Mouse (Mus musculus): ENCODE results near the gene Rhoa. TPM values are rescaled to one million over a fixed set of nuclear protein-coding genes. Genes with fewer than 3 reads are reported as not detected.
"Not testable (repeated sequence)": the region's sequence is repeated elsewhere in the genome, so short reads cannot be mapped to it uniquely, and the experiment has no call there.

Gene Rhoa
- total and polyA plus RNA-seq, 3 experiments: 110 to 234 (median 216) TPM

GRCm38 (mm10) chr9:108263690-108264190 lies 42.2 kb upstream of the Rhoa start, which contains the start of gene Dag1:
Dag1 (minus strand) TSS chr9:108263958.
- WGBS: under 1% methylated on average over 71 of the region's 71 CpGs

DNA sequence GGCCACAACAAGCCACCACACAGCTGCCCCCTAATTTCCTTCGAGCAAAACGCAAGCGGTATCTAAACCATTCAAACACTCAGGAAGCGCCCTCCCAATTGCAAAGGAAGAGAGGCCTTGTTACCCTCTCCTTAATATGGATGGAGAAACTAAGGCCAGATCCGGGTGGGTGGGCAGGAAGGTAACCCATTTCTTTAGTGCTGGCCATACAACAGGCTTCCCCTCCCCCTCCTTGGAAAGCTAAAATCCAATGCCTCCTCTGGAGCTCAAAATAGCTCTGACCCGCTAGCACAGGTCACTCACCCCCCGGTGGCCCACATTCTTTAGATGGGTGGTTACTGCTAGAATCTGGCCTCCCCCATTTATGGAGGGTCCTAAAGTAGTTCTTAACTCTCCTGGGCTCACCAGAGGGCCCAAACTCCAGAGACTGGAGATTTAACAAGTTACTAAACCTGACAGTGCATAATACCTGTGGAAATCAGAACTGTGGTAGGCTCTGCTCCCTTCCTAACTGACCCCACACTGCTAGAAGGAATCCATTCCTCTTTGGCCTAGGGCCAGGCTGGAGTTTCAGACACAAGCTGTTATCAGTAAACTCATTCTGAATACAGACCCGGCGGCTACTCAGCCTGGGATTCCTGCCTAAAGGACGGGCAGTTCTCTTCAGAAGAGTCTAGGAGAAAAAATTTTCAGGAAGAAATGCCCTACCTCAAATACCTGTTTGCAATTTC lies 41.6 kb upstream of the Rhoa start:
- peak; percentile 65 to 77 for DNase-seq
- Histone ChIP-seq H3K79me2 (replicated peaks; ENCODE audit: control insufficient read depth, insufficient read depth, low read length) (peaks cover 5% of the 10 kb centered on the region), H3K27me3 (ENCODE audit: control insufficient read depth, insufficient read depth, low read length) (no peaks in the 10 kb centered on the region), H3K4me3 (peak overlapping the region; percentile 92), H3K36me3 (ENCODE audit: control insufficient read depth, insufficient read depth, low read length) (peaks cover 15% of the 10 kb centered on the region), H3K27ac (peak overlapping the region; percentile 96), H3K4me1 (ENCODE audit: control insufficient read depth, insufficient read depth, low read length) (peaks cover 18% of the 10 kb centered on the region), H3K9ac (ENCODE audit: low read depth, low read length) (peak overlapping the region; percentile 76)
- 0 out of 2 replicates have a peak, but pooled peaks have one; percentile 14 for TF ChIP-seq EP300 (IDR thresholded peaks at IDR 0.05; ENCODE audit: insufficient read depth, low read depth, low read length)
- TF ChIP-seq POLR2A (IDR thresholded peaks at IDR 0.05; ENCODE audit: insufficient read depth, low read depth, low read length): no peak
- TF ChIP-seq CTCF (IDR thresholded peaks at IDR 0.05): no peak
- WGBS: 5% methylated on average over 10 of the region's 10 CpGs
- intact Hi-C loops (cut with DNase I): loop anchor here (5.0 kb wide), 2 partner anchors 42 to 62 kb away; no protein-coding TSS in a partner anchor

More at GRCm38 (mm10) chr9:108263690-108264190, 42.2 kb upstream of the Rhoa start, which contains the start of gene Dag1:
- H3K27me3 ChIP-seq (ENCODE audit: control insufficient read depth, insufficient read depth, low read length): no peaks in the 10 kb centered on the region
- peaks cover 18% of the 10 kb centered on the region for H3K4me1 ChIP-seq (ENCODE audit: control insufficient read depth, insufficient read depth, low read length)
- TF ChIP-seq EP300 (IDR thresholded peaks at IDR 0.05; ENCODE audit: insufficient read depth, low read depth, low read length): no peak
- peak; percentile 90 for TF ChIP-seq POLR2A (IDR thresholded peaks at IDR 0.05; ENCODE audit: insufficient read depth, low read depth, low read length)
- H3K27ac ChIP-seq: peak within 1 kb of the TSS; percentile 96
- peak within 1 kb of the TSS; percentile 92 for H3K4me3 ChIP-seq
- intact Hi-C loops (cut with DNase I): loop anchor here (2.0 to 5.0 kb wide), 3 partner anchors 17 to 61 kb away; no protein-coding TSS in a partner anchor
- peaks cover 7% of the 10 kb centered on the region for H3K79me2 ChIP-seq (replicated peaks; ENCODE audit: control insufficient read depth, insufficient read depth, low read length)
- peaks cover 20% of the 10 kb centered on the region for H3K36me3 ChIP-seq (ENCODE audit: control insufficient read depth, insufficient read depth, low read length)
- peak; percentile 99 for DNase-seq
- peak within 1 kb of the TSS; percentile 96 for H3K9ac ChIP-seq (ENCODE audit: low read depth, low read length)

DNA sequence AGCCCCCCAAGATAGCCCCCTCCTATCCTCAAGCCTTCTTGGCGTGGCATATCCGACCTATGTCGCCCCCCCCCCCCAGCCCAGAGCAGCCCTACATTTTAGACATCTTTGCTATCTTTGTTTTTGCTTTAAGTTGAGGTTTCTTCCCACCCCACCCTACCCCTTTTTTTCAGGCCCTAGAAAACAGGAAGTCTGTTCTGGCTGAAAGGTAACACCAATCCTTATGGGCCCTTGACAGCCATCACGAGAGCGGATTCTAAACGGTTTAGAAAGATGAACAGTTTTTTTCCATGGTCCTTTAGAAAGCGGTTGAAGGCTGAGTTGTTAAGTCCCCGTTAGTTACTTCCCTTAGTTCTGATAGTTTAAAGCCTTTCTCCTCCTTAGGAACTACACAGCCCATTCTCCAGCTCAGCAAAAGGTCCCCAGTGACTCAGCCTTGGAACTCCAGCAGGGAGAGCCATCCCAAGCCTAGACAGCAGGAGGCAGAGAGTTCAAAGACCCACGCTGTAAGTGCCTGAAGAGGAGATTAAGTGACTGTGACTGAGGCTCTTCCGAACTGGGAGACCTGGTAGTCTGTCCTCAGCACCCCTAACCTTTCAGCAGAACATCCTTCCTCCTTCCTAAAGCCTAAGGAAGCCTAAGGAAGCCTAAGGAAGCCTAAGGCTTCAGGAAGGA lies 39.5 kb upstream of the Rhoa start:
- no peak for DNase-seq
- 74% methylated on average over 10 of the region's 10 CpGs for WGBS
- H3K9ac ChIP-seq (ENCODE audit: low read depth, low read length): no peak overlapping the region
- no peak overlapping the region; the same call in 1 of the 2 replicates for H3K27ac ChIP-seq
- TF ChIP-seq CTCF (IDR thresholded peaks at IDR 0.05): no peak
- no peak for TF ChIP-seq EP300 (IDR thresholded peaks at IDR 0.05; ENCODE audit: insufficient read depth, low read depth, low read length)
- no peak for TF ChIP-seq POLR2A (IDR thresholded peaks at IDR 0.05; ENCODE audit: insufficient read depth, low read depth, low read length)
- H3K27me3 ChIP-seq (ENCODE audit: control insufficient read depth, insufficient read depth, low read length): no peaks in the 10 kb centered on the region
- H3K4me3 ChIP-seq: no peak overlapping the region
- H3K4me1 ChIP-seq (ENCODE audit: control insufficient read depth, insufficient read depth, low read length): peaks cover 12% of the 10 kb centered on the region
- intact Hi-C loops (cut with DNase I): no loop called here
- 0 out of 2 replicates have a peak, but pooled peaks cover 1% of the 10 kb centered on the region for H3K79me2 ChIP-seq (replicated peaks; ENCODE audit: control insufficient read depth, insufficient read depth, low read length)
- H3K36me3 ChIP-seq (ENCODE audit: control insufficient read depth, insufficient read depth, low read length): peaks cover 4% of the 10 kb centered on the region; the same call in 1 of the 2 replicates

GRCm38 (mm10) chr9:108267691-108268090 lies 38.2 kb upstream of the Rhoa start:
- peak; percentile 55 to 76 for DNase-seq
- Histone ChIP-seq H3K27me3 (ENCODE audit: control insufficient read depth, insufficient read depth, low read length) (no peaks in the 10 kb centered on the region), H3K4me1 (ENCODE audit: control insufficient read depth, insufficient read depth, low read length) (peaks cover 9% of the 10 kb centered on the region), H3K27ac (peak overlapping the region; percentile 60), H3K4me3 (no peak overlapping the region), H3K79me2 (replicated peaks; ENCODE audit: control insufficient read depth, insufficient read depth, low read length) (no peaks in the 10 kb centered on the region; the same call in 1 of the 2 replicates), H3K36me3 (ENCODE audit: control insufficient read depth, insufficient read depth, low read length) (peaks cover 4% of the 10 kb centered on the region; the same call in 1 of the 2 replicates), H3K9ac (ENCODE audit: low read depth, low read length) (no peak overlapping the region)
- intact Hi-C loops (cut with DNase I): no loop called here
- WGBS: 35% methylated on average over 7 of the region's 7 CpGs
- TF ChIP-seq CTCF (IDR thresholded peaks at IDR 0.05) (no peak), POLR2A (IDR thresholded peaks at IDR 0.05; ENCODE audit: insufficient read depth, low read depth, low read length) (no peak), EP300 (IDR thresholded peaks at IDR 0.05; ENCODE audit: insufficient read depth, low read depth, low read length) (peak; percentile 29; the same call in 1 of the 2 replicates)

- WGBS: 25% methylated on average over 7 of the region's 7 CpGs
- H3K9ac ChIP-seq (ENCODE audit: low read depth, low read length); H3K4me1 ChIP-seq (ENCODE audit: control insufficient read depth, insufficient read depth, low read length); intact Hi-C loops (cut with DNase I); H3K36me3 ChIP-seq (ENCODE audit: control insufficient read depth, insufficient read depth, low read length); H3K79me2 ChIP-seq (replicated peaks; ENCODE audit: control insufficient read depth, insufficient read depth, low read length); H3K4me3 ChIP-seq; H3K27me3 ChIP-seq (ENCODE audit: control insufficient read depth, insufficient read depth, low read length); H3K27ac ChIP-seq: not testable (repeated sequence)
- peak in 1 of 2 experiments; percentile 38 for DNase-seq
These were observed 37.2 kb upstream of the Rhoa start for GRCm38 (mm10) chr9:108268701-108269100.
